Mouse (Mus musculus): ENCODE measurements around the gene Rptor.

GRCm38 (mm10) chr11:119754459-119754858, 151.8 kb downstream of the Rptor start:
- TF ChIP-seq CTCF (IDR thresholded peaks at IDR 0.05; ENCODE audit: low read depth) (no peak), EP300 (IDR thresholded peaks at IDR 0.05; ENCODE audit: low read depth) (no peak)

Measured in liver, postnatal 0 days (tissue).